Mouse (Mus musculus) myocyte (in vitro differentiated cells): ENCODE results near the gene Qtrt1. TPM values are rescaled to one million over a fixed set of nuclear protein-coding genes. Genes with fewer than 3 reads are reported as not detected.

ENCODE experiments used
- H3K27me3 ChIP-seq: one replicate; pipeline ENCODE4 v1.6.1; 2011; ENCODE audit not compliant: control insufficient read depth, insufficient read depth, insufficient read length
- H3K36me3 ChIP-seq: one replicate; pipeline ENCODE4 v1.6.1; 2011; ENCODE audit not compliant: control insufficient read depth, insufficient read depth
- H3K4me2 ChIP-seq: one replicate; pipeline ENCODE4 v1.6.1; 2011; ENCODE audit warnings: low read depth, control low read depth
- H3K4me3 ChIP-seq: one replicate; pipeline ENCODE4 v1.5.1; 2011; ENCODE audit warnings: mild to moderate bottlenecking, control low read depth, moderate library complexity
- H3K79me2 ChIP-seq: one replicate; pipeline ENCODE4 v1.6.1; 2011; ENCODE audit not compliant: control insufficient read depth, insufficient read depth
- H3ac ChIP-seq: one replicate; pipeline ENCODE4 v1.6.1; 2011; ENCODE audit not compliant: control insufficient read depth, insufficient read length
- CEBPB ChIP-seq: IDR thresholded peaks from 2 replicates; pipeline ENCODE4 v1.6.1; 2011; ENCODE audit warnings: mild to moderate bottlenecking, moderate library complexity; ENCODE audit not compliant: poor library complexity, insufficient read depth, severe bottlenecking
- E2F4 ChIP-seq: IDR thresholded peaks from one replicate; pipeline ENCODE4 v1.6.1; 2011; ENCODE audit warnings: mild to moderate bottlenecking, control low read depth, moderate library complexity; ENCODE audit not compliant: insufficient read depth
- MAX ChIP-seq: IDR thresholded peaks from one replicate; pipeline ENCODE4 v1.6.1; 2011; ENCODE audit warnings: low read depth, mild to moderate bottlenecking, control low read depth
- MYOD1 ChIP-seq, 3 experiments: IDR thresholded peaks; one replicate each; pipeline ENCODE4 v1.6.1; 2011; ENCODE audit warnings: control low read depth in 2 of 3, low read depth in 2 of 3, mild to moderate bottlenecking in 2 of 3, moderate library complexity in 1 of 3; ENCODE audit not compliant: insufficient read length in 2 of 3, control insufficient read depth in 1 of 3
- MYOG ChIP-seq, 3 experiments: IDR thresholded peaks; one replicate each; pipeline ENCODE4 v1.6.1; 2011; ENCODE audit warnings: control low read depth in 2 of 3, low read depth in 2 of 3, mild to moderate bottlenecking in 2 of 3; ENCODE audit not compliant: insufficient read length in 2 of 3, control insufficient read depth in 1 of 3, insufficient read depth in 1 of 3
- POLR2A ChIP-seq: IDR thresholded peaks from one replicate; pipeline ENCODE4 v1.6.1; 2011; ENCODE audit warnings: low read depth, mild to moderate bottlenecking, control low read depth, moderate library complexity; ENCODE audit not compliant: insufficient read length
- POLR2AphosphoS2 ChIP-seq: IDR thresholded peaks from one replicate; pipeline ENCODE4 v1.6.1; 2011; ENCODE audit warnings: low read depth, control low read depth; ENCODE audit not compliant: insufficient read length
- REST ChIP-seq: IDR thresholded peaks from one replicate; pipeline ENCODE4 v1.6.1; 2011; ENCODE audit warnings: mild to moderate bottlenecking, control low read depth, moderate library complexity; ENCODE audit not compliant: insufficient read depth, insufficient read length
- SRF ChIP-seq: IDR thresholded peaks from one replicate; pipeline ENCODE4 v1.6.1; 2011; ENCODE audit warnings: low read depth; ENCODE audit not compliant: control insufficient read depth, insufficient read length
- TCF12 ChIP-seq: IDR thresholded peaks from one replicate; pipeline ENCODE4 v1.6.1; 2011; ENCODE audit warnings: mild to moderate bottlenecking, control low read depth; ENCODE audit not compliant: poor library complexity, insufficient read depth, severe bottlenecking
- TCF3 ChIP-seq: IDR thresholded peaks from one replicate; pipeline ENCODE4 v1.6.1; 2011; ENCODE audit warnings: low read depth, control low read depth; ENCODE audit not compliant: insufficient read length
- USF1 ChIP-seq: IDR thresholded peaks from one replicate; pipeline ENCODE4 v1.6.1; 2011; ENCODE audit warnings: low read depth, mild to moderate bottlenecking, control low read depth, moderate library complexity
- polyA plus RNA-seq: library from polyadenylated mRNA; unstranded; fragments of >200 nt; fragmentation: generic; extraction: Trizol; gene quantifications from one replicate; pipeline ENCODE4 v1.2.1, GENCODE M21; 2012; ENCODE audit warnings: missing spikeins

Qtrt1 gene
- polyA plus RNA-seq, 1 experiment = 55.3 TPM

- no peak overlapping the region for H3K4me3 ChIP-seq
- H3K79me2 ChIP-seq = peaks cover 65% of the 10 kb centered on the region
- no peak overlapping the region for H3K4me2 ChIP-seq
These were observed 42.9 kb downstream of the Qtrt1 start for GRCm38 (mm10) chr9:21454556-21454955.

GRCm38 (mm10) chr9:21455103-21455770, 43.6 kb downstream of the Qtrt1 start:
- Histone ChIP-seq H3K79me2 (peaks cover 65% of the 10 kb centered on the region), H3K4me2 (no peak overlapping the region), H3K4me3 (no peak overlapping the region), H3ac (no peak overlapping the region), H3K36me3 (peaks cover 16% of the 10 kb centered on the region), H3K27me3 (no peaks in the 10 kb centered on the region)
- no peak for TF ChIP-seq USF1

More at GRCm38 (mm10) chr9:21454556-21454955, 42.9 kb downstream of the Qtrt1 start:
- Histone ChIP-seq H3K27me3 (no peaks in the 10 kb centered on the region), H3ac (no peak overlapping the region), H3K36me3 (peaks cover 16% of the 10 kb centered on the region)
- no peak for TF ChIP-seq POLR2AphosphoS2
- no peak for TF ChIP-seq TCF12
- no peak for TF ChIP-seq REST
- TF ChIP-seq MYOD1 (IDR thresholded peaks at IDR 0.05; ENCODE audit: control insufficient read depth in 1 of 3, insufficient read length in 2 of 3, low read depth in 2 of 3) = no peak
- TF ChIP-seq E2F4 = no peak
- no peak for TF ChIP-seq MYOG (IDR thresholded peaks at IDR 0.05; ENCODE audit: control insufficient read depth in 1 of 3, insufficient read depth in 1 of 3, insufficient read length in 2 of 3, low read depth in 2 of 3)
- no peak for TF ChIP-seq SRF
- TF ChIP-seq USF1 = no peak
- TF ChIP-seq MAX = no peak
- no peak for TF ChIP-seq POLR2A
- TF ChIP-seq TCF3 = no peak
- TF ChIP-seq CEBPB = no peak

GRCm38 (mm10) chr9:21456246-21456929, 44.8 kb downstream of the Qtrt1 start:
- Histone ChIP-seq H3K4me2 (no peak overlapping the region), H3K36me3 (peaks cover 18% of the 10 kb centered on the region), H3K27me3 (no peaks in the 10 kb centered on the region), H3K79me2 (peaks cover 68% of the 10 kb centered on the region), H3K4me3 (no peak overlapping the region), H3ac (no peak overlapping the region)
- TF ChIP-seq CEBPB = no peak
- no peak for TF ChIP-seq POLR2A
- no peak for TF ChIP-seq REST
- TF ChIP-seq SRF = no peak
- no peak for TF ChIP-seq MYOD1 (IDR thresholded peaks at IDR 0.05; ENCODE audit: control insufficient read depth in 1 of 3, insufficient read length in 2 of 3, low read depth in 2 of 3)
- no peak for TF ChIP-seq MAX
- TF ChIP-seq USF1 = no peak
- TF ChIP-seq MYOG (IDR thresholded peaks at IDR 0.05; ENCODE audit: control insufficient read depth in 1 of 3, insufficient read depth in 1 of 3, insufficient read length in 2 of 3, low read depth in 2 of 3) = no peak
- no peak for TF ChIP-seq E2F4

- TF ChIP-seq TCF12 (peak; percentile 64), MYOD1 (IDR thresholded peaks at IDR 0.05; ENCODE audit: control insufficient read depth in 1 of 3, insufficient read length in 2 of 3, low read depth in 2 of 3) (peak in 2 of 3 experiments; percentile 56 to 88), TCF3 (peak; percentile 15), MYOG (IDR thresholded peaks at IDR 0.05; ENCODE audit: control insufficient read depth in 1 of 3, insufficient read depth in 1 of 3, insufficient read length in 2 of 3, low read depth in 2 of 3) (peak; percentile 75 to 94 (median 78)), MAX (no peak)
These were observed 45.4 kb downstream of the Qtrt1 start for GRCm38 (mm10) chr9:21456930-21457634.

GRCm38 (mm10) chr9:21458821-21459220, 47.2 kb downstream of the Qtrt1 start:
- TF ChIP-seq POLR2A = no peak
- no peak for TF ChIP-seq POLR2AphosphoS2
- no peak for TF ChIP-seq TCF3
- TF ChIP-seq CEBPB = no peak
- no peak for TF ChIP-seq SRF
- TF ChIP-seq TCF12 = no peak
- no peak for TF ChIP-seq MYOG (IDR thresholded peaks at IDR 0.05; ENCODE audit: control insufficient read depth in 1 of 3, insufficient read depth in 1 of 3, insufficient read length in 2 of 3, low read depth in 2 of 3)
- no peak for TF ChIP-seq REST
- TF ChIP-seq MAX = no peak
- Histone ChIP-seq H3K27me3 (no peaks in the 10 kb centered on the region), H3K36me3 (peaks cover 19% of the 10 kb centered on the region), H3K4me3 (no peak overlapping the region), H3K4me2 (no peak overlapping the region), H3ac (no peak overlapping the region), H3K79me2 (peaks cover 59% of the 10 kb centered on the region)

More at GRCm38 (mm10) chr9:21456930-21457634, 45.4 kb downstream of the Qtrt1 start:
- no peaks in the 10 kb centered on the region for H3K27me3 ChIP-seq
- H3K4me3 ChIP-seq = no peak overlapping the region
- peak overlapping the region; percentile 32 for H3K4me2 ChIP-seq
- peaks cover 67% of the 10 kb centered on the region for H3K79me2 ChIP-seq
- peaks cover 19% of the 10 kb centered on the region for H3K36me3 ChIP-seq
- no peak overlapping the region for H3ac ChIP-seq
